Mouse (Mus musculus): ENCODE data around the gene Rdh1. TPM values are rescaled to one million over a fixed set of nuclear protein-coding genes. Genes with fewer than 3 reads are reported as not detected.

The Rdh1 gene
- polyA plus RNA-seq (2016; fragmentation: Nextera tagmentation; extraction: Ambion mirVana) = not detected in 2 replicates

GRCm38 (mm10) chr10:127759181-127760110, at the start of gene Rdh1, which contains the start of gene Rdh16f1:
Rdh1 (plus strand) TSS chr10:127759721.
Rdh16f1 (plus strand) TSS chr10:127759787.
- Histone ChIP-seq H3K27me3 (ENCODE audit: low read depth, poor library complexity, severe bottlenecking) (no peaks in the 10 kb centered on the region), H3K36me3 (no peaks in the 10 kb centered on the region), H3K27ac (no peak within 1 kb of the TSS), H3K4me1 (0 out of 2 replicates have a peak, but pooled peaks cover 5% of the 10 kb centered on the region), H3K9me3 (replicated peaks) (no peaks in the 10 kb centered on the region), H3K4me3 (no peak within 1 kb of the TSS)
- no peak for DNase-seq (ENCODE audit: low spot score)
- 66% methylated on average over 9 of the region's 9 CpGs for WGBS

GRCm38 (mm10) chr10:127710331-127710730, 49.2 kb upstream of the Rdh1 start:
- no peak overlapping the region for H3K4me3 ChIP-seq
- H3K36me3 ChIP-seq = no peaks in the 10 kb centered on the region
- no peaks in the 10 kb centered on the region for H3K9me3 ChIP-seq (replicated peaks)
- peaks cover 11% of the 10 kb centered on the region for H3K4me1 ChIP-seq
- WGBS = 81% methylated on average over 13 of the region's 13 CpGs
- no peak overlapping the region for H3K27ac ChIP-seq
- no peak for DNase-seq (ENCODE audit: low spot score)
- H3K27me3 ChIP-seq (ENCODE audit: low read depth, poor library complexity, severe bottlenecking) = no peaks in the 10 kb centered on the region

- Histone ChIP-seq H3K4me1 (peaks cover 14% of the 10 kb centered on the region), H3K9me3 (replicated peaks) (no peaks in the 10 kb centered on the region), H3K27ac (no peak overlapping the region), H3K4me3 (no peak overlapping the region), H3K36me3 (no peaks in the 10 kb centered on the region), H3K27me3 (ENCODE audit: low read depth, poor library complexity, severe bottlenecking) (no peaks in the 10 kb centered on the region)
- WGBS = 68% methylated on average over 6 of the region's 6 CpGs
- no peak for DNase-seq (ENCODE audit: low spot score)
These were observed 46.8 kb upstream of the Rdh1 start for GRCm38 (mm10) chr10:127712736-127713135.

GRCm38 (mm10) chr10:127721671-127722418, 37.7 kb upstream of the Rdh1 start:
- Histone ChIP-seq H3K4me3 (peak overlapping the region; percentile 32), H3K27me3 (ENCODE audit: low read depth, poor library complexity, severe bottlenecking) (peaks cover 45% of the 10 kb centered on the region)
- DNase-seq (ENCODE audit: low spot score) = peak; percentile 37

GRCm38 (mm10) chr10:127724178-127724577, 35.3 kb upstream of the Rdh1 start, which contains the start of gene Tac2:
Tac2 (plus strand) TSS chr10:127724478.
- no peak within 1 kb of the TSS for H3K27ac ChIP-seq
- no peaks in the 10 kb centered on the region for H3K36me3 ChIP-seq
- no peak within 1 kb of the TSS for H3K4me3 ChIP-seq
- 86% methylated on average over 3 of the region's 3 CpGs for WGBS
- peaks cover 61% of the 10 kb centered on the region for H3K27me3 ChIP-seq (ENCODE audit: low read depth, poor library complexity, severe bottlenecking)
- H3K4me1 ChIP-seq = peaks cover 27% of the 10 kb centered on the region
- H3K9me3 ChIP-seq (replicated peaks) = no peaks in the 10 kb centered on the region
- DNase-seq (ENCODE audit: low spot score) = no peak

More at GRCm38 (mm10) chr10:127721671-127722418, 37.7 kb upstream of the Rdh1 start:
- Histone ChIP-seq H3K9me3 (replicated peaks) (no peaks in the 10 kb centered on the region), H3K36me3 (no peaks in the 10 kb centered on the region), H3K4me1 (peaks cover 37% of the 10 kb centered on the region), H3K27ac (peak overlapping the region; percentile 62)
- 10% methylated on average over 20 of the region's 20 CpGs for WGBS

GRCm38 (mm10) chr10:127725136-127725535, 34.4 kb upstream of the Rdh1 start:
- Histone ChIP-seq H3K9me3 (replicated peaks) (no peaks in the 10 kb centered on the region), H3K4me1 (peaks cover 27% of the 10 kb centered on the region), H3K36me3 (no peaks in the 10 kb centered on the region), H3K4me3 (no peak overlapping the region), H3K27me3 (ENCODE audit: low read depth, poor library complexity, severe bottlenecking) (peaks cover 59% of the 10 kb centered on the region), H3K27ac (no peak overlapping the region)
- WGBS = 94% methylated on average over 4 of the region's 4 CpGs
- DNase-seq (ENCODE audit: low spot score) = no peak

GRCm38 (mm10) chr10:127728437-127728836, 31.1 kb upstream of the Rdh1 start:
- peaks cover 14% of the 10 kb centered on the region; the same call in 1 of the 2 replicates for H3K4me1 ChIP-seq
- no peaks in the 10 kb centered on the region for H3K9me3 ChIP-seq (replicated peaks)
- no peaks in the 10 kb centered on the region for H3K36me3 ChIP-seq
- DNase-seq (ENCODE audit: low spot score) = no peak
- H3K27me3 ChIP-seq (ENCODE audit: low read depth, poor library complexity, severe bottlenecking) = peaks cover 31% of the 10 kb centered on the region
- 84% methylated on average over 8 of the region's 8 CpGs for whole genome bisulfite sequencing
- no peak overlapping the region for H3K4me3 ChIP-seq
- no peak overlapping the region for H3K27ac ChIP-seq

- Histone ChIP-seq H3K27me3 (ENCODE audit: low read depth, poor library complexity, severe bottlenecking) (peaks cover 31% of the 10 kb centered on the region), H3K4me3 (no peak overlapping the region), H3K36me3 (no peaks in the 10 kb centered on the region), H3K9me3 (replicated peaks) (no peaks in the 10 kb centered on the region), H3K27ac (no peak overlapping the region), H3K4me1 (peaks cover 6% of the 10 kb centered on the region; the same call in 1 of the 2 replicates)
- no peak for DNase-seq (ENCODE audit: low spot score)
- 77% methylated on average over 11 of the region's 11 CpGs for WGBS
These were observed 29.1 kb upstream of the Rdh1 start for GRCm38 (mm10) chr10:127730285-127730932.

- no peaks in the 10 kb centered on the region for H3K36me3 ChIP-seq
- 48% methylated on average over 9 of the region's 9 CpGs for WGBS
- H3K27me3 ChIP-seq (ENCODE audit: low read depth, poor library complexity, severe bottlenecking) = peaks cover 26% of the 10 kb centered on the region
- H3K27ac ChIP-seq = no peak overlapping the region
- no peaks in the 10 kb centered on the region for H3K9me3 ChIP-seq (replicated peaks)
- H3K4me1 ChIP-seq = peaks cover 6% of the 10 kb centered on the region; the same call in 1 of the 2 replicates
- no peak for DNase-seq (ENCODE audit: low spot score)
- no peak overlapping the region for H3K4me3 ChIP-seq
These were observed 28.6 kb upstream of the Rdh1 start for GRCm38 (mm10) chr10:127730933-127731310.

- Histone ChIP-seq H3K4me1 (peaks cover 6% of the 10 kb centered on the region; the same call in 1 of the 2 replicates), H3K27ac (no peak overlapping the region), H3K9me3 (replicated peaks) (no peaks in the 10 kb centered on the region), H3K4me3 (no peak overlapping the region), H3K27me3 (ENCODE audit: low read depth, poor library complexity, severe bottlenecking) (peaks cover 26% of the 10 kb centered on the region), H3K36me3 (no peaks in the 10 kb centered on the region)
- no peak for DNase-seq (ENCODE audit: low spot score)
- 38% methylated on average over 5 of the region's 5 CpGs for WGBS
These were observed 28.1 kb upstream of the Rdh1 start for GRCm38 (mm10) chr10:127731397-127731796.

GRCm38 (mm10) chr10:127734434-127734833, 25.1 kb upstream of the Rdh1 start:
- H3K4me1 ChIP-seq = peaks cover 17% of the 10 kb centered on the region; the same call in 1 of the 2 replicates
- 62% methylated on average over 5 of the region's 5 CpGs for WGBS
- no peak overlapping the region for H3K27ac ChIP-seq
- no peaks in the 10 kb centered on the region for H3K36me3 ChIP-seq
- no peak for DNase-seq (ENCODE audit: low spot score)
- H3K27me3 ChIP-seq (ENCODE audit: low read depth, poor library complexity, severe bottlenecking) = peaks cover 8% of the 10 kb centered on the region; the same call in 1 of the 2 replicates
- no peaks in the 10 kb centered on the region for H3K9me3 ChIP-seq (replicated peaks)
- H3K4me3 ChIP-seq = no peak overlapping the region

- no peaks in the 10 kb centered on the region for H3K9me3 ChIP-seq (replicated peaks)
- WGBS = 77% methylated on average over 2 of the region's 2 CpGs
- no peaks in the 10 kb centered on the region for H3K27me3 ChIP-seq (ENCODE audit: low read depth, poor library complexity, severe bottlenecking)
- peaks cover 3% of the 10 kb centered on the region for H3K36me3 ChIP-seq
- DNase-seq (ENCODE audit: low spot score) = no peak
- H3K4me3 ChIP-seq = no peak overlapping the region
- H3K27ac ChIP-seq = no peak overlapping the region
- H3K4me1 ChIP-seq = peaks cover 21% of the 10 kb centered on the region
These were observed 23.3 kb upstream of the Rdh1 start for GRCm38 (mm10) chr10:127736266-127736665.

All from limb, embryonic 10.5 days (tissue).